Mouse (Mus musculus): ENCODE results near the gene Vamp8.
A peak's percentile ranks its signal among the peaks of the same experiment; 100 is the strongest.

Gene Vamp8

GRCm38 (mm10) chr6:72354025-72354424 lies 36.5 kb downstream of the Vamp8 start:
- DNase-seq (ENCODE audit: low read depth, low spot score): no peak

DNA sequence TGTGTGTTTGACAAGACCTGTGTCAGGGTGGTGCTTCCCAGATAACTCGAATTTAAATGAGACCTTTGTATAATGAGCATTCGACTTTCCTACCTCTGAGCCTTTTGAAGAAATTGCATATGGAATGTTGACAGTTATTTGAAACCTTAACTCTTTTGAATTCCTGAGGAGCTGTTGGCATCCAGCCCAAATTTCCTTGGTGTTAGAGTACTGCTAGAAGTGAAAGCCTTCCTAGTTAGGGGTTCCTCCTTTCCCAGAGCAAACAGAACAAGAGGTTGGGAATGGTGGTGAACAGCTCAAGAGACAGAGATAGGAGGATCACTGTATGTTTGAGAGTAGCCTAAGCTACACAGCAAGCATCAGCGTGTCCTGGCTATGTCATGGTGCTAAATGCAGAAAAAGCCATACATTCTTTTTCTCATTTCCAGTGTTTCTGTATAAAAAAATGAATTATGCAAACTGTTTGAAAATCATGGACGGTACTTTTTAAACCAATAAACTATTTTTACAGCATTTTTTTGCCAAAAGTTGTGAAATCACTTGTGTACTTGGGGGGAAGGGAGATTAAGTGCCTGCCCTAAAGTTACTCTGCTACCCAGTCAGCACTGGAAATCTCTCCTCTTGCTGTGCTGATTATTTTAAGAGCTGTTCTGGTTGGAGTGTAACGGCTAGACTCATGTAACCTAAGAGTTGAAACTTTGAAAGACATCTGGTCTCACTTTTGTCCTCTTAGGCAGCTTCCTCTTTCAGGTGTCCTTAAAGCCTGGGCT lies 37.7 kb downstream of the Vamp8 start:
- DNase-seq (ENCODE audit: low read depth, low spot score): no peak

- DNase-seq (ENCODE audit: low read depth, low spot score): no peak
Measured at GRCm38 (mm10) chr6:72350214-72350613, 40.3 kb downstream of the Vamp8 start.

GRCm38 (mm10) chr6:72348411-72348810 lies 42.1 kb downstream of the Vamp8 start:
- DNase-seq (ENCODE audit: low read depth, low spot score): no peak

GRCm38 (mm10) chr6:72347166-72347941 lies 43.1 kb downstream of the Vamp8 start, which contains the start of gene 0610030E20Rik:
Gene 0610030E20Rik (plus strand): TSS chr6:72347317.
- peak; percentile 85 for DNase-seq (ENCODE audit: low read depth, low spot score)

DNA sequence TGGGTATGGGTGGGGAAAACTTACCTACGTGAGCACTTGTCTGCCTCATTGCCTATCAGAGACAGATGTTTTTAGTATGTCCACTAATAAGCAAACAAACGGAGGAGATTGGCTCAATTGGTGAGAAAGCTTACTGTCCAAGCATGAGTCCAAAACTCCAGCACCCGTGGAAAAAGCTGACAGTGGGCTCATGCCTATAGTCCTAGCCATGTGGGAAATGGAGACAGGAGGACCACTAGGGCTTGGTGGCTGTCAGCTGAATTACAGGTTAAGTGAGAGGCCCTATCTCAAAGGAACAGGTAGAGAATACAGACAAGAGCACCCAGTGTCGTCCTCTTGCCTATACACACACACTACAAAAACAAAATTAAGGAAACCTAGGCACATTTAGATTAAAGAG lies 44.2 kb downstream of the Vamp8 start:
- DNase-seq (ENCODE audit: low read depth, low spot score): peak; percentile 18

GRCm38 (mm10) chr6:72345633-72346032 lies 44.9 kb downstream of the Vamp8 start:
- peak; percentile 17 for DNase-seq (ENCODE audit: low read depth, low spot score)

DNA sequence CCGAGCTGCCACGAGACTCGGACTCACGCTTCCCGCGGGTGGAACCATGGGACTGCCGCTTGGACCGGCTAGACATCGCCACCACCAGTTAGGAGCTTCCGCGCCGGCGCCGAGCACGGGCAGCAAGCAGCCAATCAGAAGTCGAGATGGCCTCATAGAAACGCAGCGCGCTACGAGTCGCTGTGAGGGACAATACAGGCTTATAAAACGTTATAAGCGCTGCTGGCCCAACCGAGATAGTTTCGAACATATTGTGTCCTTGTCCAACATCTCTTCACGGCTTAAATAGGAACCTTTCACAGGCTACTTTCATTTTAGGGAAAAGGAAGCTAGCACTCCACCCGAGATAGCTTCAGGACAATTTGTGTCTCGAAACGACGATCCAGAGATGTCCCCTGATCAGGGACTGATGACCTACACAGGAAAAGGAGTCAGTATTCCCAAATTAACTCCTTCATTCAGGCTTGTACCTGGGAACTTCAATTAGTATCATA lies 45.4 kb downstream of the Vamp8 start, which contains the start of gene Usp39:
TSS of gene Usp39 (minus strand) at position 111 of the 494 bp plus-strand sequence.
- peak; percentile 94 for DNase-seq (ENCODE audit: low read depth, low spot score)

- no peak for DNase-seq (ENCODE audit: low read depth, low spot score)
Measured at GRCm38 (mm10) chr6:72344396-72345073, 46.0 kb downstream of the Vamp8 start.

DNA sequence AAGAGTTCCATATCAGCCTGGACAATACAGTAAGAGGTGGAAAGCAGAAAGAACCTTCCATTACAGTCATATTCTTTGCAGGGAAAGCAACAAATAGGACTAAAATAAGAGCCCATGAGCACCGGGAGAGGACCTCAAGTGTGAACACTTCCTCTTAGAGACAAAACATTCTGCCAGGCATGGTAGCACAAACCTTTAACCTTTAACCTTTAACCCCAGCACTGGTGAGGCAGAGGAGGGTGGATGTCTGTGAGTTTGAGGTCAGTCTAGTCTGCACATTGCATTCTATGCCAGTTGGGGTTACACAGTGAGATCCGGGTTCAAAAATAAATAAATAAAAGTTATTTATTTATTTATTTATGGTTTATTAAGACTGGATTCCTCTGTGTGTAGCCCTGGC lies 50.0 kb downstream of the Vamp8 start:
- no peak for DNase-seq (ENCODE audit: low read depth, low spot score)
